Mouse (Mus musculus) cerebellum, adult 9-10 months (tissue): ENCODE results near the gene Dexi.

Experiments
- DNase-seq: peaks from one replicate; pipeline ENCODE4 v3.0.0; 2022

Gene Dexi

GRCm38 (mm10) chr16:10542698-10543365 lies at the start of gene Dexi:
Dexi (minus strand) TSS chr16:10543054.
- peak; percentile 99 for DNase-seq

GRCm38 (mm10) chr16:10586546-10586945 lies 43.7 kb upstream of the Dexi start:
- DNase-seq: peak; percentile 42

GRCm38 (mm10) chr16:10585165-10585564 lies 42.3 kb upstream of the Dexi start:
- no peak for DNase-seq

- DNase-seq: no peak
Observed at GRCm38 (mm10) chr16:10581234-10581898, 38.5 kb upstream of the Dexi start.

DNA sequence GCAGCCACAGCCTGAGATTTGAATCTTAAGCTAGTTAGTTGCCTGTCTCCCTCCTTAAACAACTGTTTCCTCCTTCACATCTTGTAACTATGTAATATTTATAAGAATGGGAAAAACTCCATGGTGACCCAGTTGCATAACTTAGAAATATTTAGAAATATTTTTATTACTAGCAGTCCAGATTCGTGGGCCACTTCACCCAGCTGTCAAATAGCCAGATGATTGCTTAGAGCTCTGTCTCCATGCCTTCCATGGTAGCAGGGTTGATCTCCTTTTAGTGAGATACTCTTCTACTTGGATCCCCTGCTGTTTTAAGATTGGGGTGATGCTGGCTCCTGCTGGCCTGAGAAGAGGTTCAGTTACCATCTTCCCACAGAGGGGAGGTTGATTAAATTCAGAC lies 35.5 kb upstream of the Dexi start:
- DNase-seq: no peak

DNA sequence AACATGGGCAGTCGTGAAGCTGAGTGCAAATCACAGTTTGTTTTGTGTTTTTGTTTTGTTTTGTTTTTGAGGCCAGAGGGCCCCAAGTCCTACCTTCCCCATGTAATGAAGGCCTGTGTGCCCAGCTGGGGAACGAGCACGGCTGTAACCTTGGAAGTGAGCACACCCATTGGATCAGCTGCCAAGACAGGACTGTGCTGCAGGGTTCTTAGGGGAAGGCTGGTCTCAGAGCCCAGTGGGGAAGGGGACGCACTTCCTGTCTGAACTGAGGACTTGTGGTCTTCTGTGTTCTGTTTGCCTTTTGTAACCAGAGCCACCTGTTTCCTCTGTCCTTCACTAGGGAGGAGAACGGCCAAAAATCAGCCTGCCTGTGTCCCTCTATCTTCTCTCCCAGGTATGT lies 34.7 kb upstream of the Dexi start:
- no peak for DNase-seq

- no peak for DNase-seq
Observed at GRCm38 (mm10) chr16:10575915-10576314, 33.1 kb upstream of the Dexi start.

- no peak for DNase-seq
Observed at GRCm38 (mm10) chr16:10574936-10575335, 32.1 kb upstream of the Dexi start.

GRCm38 (mm10) chr16:10571820-10572219 lies 29.0 kb upstream of the Dexi start:
- no peak for DNase-seq

- peak; percentile 74 for DNase-seq
Observed at GRCm38 (mm10) chr16:10570708-10571107, 27.9 kb upstream of the Dexi start.

DNA sequence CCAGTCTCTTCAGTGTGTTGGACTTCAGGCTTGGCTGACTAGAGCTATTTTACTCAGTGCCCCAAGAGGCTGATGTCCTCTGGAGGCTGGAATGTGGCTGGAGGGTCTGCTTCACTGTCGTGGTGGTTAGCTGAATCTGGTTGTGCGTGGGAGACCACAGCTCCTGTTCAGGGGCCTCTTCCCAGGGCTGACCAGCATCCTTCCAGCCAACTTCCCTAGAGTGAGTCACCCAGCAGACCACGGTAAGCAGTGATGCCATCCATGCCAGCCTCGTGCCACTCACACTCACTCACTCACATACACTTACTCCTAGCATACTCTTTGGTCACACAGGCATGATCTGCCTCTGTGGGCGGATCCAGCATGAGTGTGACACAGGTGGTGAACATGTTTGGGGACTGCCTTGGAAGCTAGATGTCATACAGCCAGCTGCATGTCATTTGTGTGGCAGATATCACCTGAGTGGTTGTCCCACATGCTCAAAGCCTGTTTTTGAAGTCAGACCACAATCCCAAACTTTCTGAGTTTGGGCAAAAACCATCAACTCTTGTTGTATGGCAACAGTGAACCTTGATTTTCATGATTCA lies 27.0 kb upstream of the Dexi start:
- no peak for DNase-seq

DNA sequence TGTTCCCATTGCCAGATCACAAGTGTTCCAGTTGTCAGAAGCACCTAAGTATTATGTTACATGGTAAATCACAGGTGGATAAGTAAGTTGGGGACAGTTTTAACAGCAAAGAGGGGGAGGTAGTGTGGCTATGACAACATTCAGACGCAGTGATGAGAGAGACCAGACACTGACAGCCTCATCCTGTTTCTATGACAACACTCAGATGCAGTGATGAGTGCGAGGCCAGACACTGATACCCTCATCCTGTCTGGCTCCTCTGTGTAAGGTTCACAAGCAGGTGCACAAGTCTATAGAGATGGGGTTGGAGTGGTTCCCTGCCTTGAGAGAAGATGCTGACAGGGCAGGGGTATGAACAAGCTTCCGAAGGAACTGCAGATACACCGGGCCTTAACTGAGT lies 24.3 kb upstream of the Dexi start:
- DNase-seq: no peak

- DNase-seq: peak; percentile 84
Observed at GRCm38 (mm10) chr16:10565278-10565885, 22.5 kb upstream of the Dexi start.

GRCm38 (mm10) chr16:10559991-10560390 lies 17.1 kb upstream of the Dexi start:
- no peak for DNase-seq

DNA sequence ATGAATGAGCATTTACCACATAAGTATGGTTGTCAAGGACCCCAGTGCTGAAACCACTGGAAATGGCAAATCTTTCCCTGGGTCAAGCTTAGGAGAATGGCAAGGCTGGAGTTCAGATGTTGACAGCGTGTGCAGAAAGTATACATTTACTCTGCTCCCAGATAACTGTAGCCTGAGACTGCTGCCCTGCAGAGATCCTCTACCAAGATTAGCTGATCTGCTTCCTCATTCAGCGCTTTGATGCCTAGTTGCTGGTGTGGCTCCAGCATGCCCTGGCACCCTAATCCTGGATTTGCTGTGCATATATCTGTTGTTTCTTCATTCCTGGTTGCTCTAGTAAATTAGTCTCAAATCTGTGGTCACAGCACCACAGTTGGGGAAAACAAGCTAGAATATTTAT lies 11.0 kb upstream of the Dexi start:
- no peak for DNase-seq

- DNase-seq: no peak
Observed at GRCm38 (mm10) chr16:10551592-10551991, 8.7 kb upstream of the Dexi start.

DNA sequence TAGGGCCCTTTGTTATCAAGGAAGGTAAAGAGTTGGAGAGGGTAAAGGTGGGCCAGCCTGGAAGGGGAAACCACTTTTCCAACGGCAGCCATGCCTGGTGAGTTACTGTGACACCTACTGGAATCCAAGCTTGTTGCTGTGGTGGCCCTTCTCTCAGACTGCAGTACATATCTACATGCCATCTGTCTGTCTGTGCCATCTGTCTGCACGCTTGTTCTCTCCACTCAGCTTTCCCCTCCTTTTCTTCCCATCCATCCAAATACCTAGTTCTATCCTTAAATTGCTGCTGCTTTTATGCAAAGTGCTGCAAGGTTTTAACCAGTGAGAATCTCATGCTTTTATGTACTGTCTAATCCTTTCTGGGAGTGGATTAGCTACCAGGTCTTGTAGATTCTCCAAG lies 6.7 kb upstream of the Dexi start:
- no peak for DNase-seq

DNA sequence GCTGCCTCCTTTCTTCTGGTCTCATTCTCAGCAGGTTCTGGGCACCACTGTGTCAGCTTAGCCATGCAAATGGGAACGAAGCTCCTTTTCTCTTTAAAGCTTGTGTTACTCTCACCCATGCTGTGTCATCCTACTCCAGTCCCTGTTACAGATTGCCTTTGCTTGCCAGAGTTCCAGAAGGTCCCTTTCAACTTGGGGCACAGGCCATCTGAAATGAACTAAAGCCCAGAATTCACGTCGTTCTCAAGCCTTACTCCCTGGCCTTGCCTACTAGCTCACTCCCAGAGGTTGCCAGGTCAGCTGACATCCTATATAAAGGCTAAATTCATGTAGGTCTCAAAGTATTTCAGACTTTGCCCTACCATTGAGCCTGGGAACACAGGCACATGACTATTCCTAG lies 6.1 kb upstream of the Dexi start:
- DNase-seq: peak; percentile 54

DNA sequence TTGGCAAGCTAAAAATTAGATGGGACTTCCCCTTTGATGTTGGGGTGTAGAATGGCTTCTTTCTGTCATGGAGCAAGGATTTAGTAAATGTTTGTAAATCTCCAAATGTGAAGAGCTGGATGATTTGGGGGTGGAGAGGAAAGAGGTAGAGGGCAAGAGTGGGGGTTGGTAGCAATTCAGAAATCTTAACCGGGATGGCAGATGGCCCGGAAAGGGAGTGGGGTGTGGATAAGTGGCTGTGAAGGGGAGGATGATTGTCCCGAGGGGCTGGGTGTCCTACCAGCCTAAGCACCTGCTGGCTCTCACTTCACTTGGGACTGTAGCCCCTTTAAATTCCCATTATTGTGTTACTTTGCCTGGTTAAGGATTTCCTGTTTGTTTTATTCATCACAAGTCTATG lies 4.0 kb upstream of the Dexi start:
- DNase-seq: peak; percentile 62

DNA sequence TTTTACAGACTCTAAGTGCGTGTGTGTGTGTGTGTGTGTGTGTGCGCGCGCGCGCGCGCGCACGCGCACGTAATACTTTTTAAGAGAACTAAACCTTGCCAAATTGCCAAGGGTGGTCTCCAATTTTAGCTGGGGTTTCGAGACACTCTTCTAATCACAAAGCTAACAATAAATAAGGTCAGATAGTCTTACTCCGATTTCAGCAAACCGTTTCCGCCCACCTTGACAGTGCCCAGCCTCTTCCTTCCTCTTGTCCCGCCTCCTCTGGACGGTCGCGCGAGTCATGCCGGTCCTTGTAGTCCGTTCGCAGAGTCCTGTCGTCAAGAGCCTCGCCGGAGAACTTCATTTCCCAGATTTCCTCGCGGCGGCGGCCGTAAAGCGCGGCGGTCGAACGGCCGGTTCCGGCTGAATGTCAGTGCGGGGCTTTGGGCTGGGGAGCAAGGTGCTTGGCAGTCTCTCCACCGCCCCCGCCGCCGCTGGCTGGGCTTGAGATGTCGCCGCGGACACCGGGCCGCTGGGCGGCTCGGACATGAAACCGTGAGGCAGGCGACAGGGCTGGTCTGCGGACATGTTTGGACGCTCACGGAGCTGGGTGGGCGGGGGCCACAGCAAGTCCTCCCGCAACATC lies 2.3 kb upstream of the Dexi start, which contains the start of gene Clec16a:
Clec16a (plus strand) TSS at position 345 of the 628 bp plus-strand sequence.
- peak; percentile 97 for DNase-seq

- peak; percentile 70 for DNase-seq
Observed at GRCm38 (mm10) chr16:10542266-10542665, 588 bp downstream of the Dexi start.

DNA sequence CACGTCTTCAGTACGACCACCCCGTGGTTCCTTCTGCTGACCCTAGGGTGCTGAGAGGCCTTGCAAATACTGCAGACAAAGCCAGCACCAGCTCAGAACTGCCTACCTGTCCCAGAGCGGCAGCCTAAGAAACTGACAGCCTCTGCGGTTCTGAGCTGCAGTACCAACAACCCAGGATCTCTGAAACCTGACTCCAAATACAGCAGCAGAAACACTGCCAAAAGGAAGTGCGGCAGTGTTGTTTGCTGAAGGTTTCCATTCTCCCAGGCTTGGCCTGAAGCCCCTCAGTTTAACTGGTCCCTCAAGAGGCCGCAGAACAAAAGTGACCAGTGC lies 1.3 kb downstream of the Dexi start:
- peak; percentile 70 for DNase-seq

DNA sequence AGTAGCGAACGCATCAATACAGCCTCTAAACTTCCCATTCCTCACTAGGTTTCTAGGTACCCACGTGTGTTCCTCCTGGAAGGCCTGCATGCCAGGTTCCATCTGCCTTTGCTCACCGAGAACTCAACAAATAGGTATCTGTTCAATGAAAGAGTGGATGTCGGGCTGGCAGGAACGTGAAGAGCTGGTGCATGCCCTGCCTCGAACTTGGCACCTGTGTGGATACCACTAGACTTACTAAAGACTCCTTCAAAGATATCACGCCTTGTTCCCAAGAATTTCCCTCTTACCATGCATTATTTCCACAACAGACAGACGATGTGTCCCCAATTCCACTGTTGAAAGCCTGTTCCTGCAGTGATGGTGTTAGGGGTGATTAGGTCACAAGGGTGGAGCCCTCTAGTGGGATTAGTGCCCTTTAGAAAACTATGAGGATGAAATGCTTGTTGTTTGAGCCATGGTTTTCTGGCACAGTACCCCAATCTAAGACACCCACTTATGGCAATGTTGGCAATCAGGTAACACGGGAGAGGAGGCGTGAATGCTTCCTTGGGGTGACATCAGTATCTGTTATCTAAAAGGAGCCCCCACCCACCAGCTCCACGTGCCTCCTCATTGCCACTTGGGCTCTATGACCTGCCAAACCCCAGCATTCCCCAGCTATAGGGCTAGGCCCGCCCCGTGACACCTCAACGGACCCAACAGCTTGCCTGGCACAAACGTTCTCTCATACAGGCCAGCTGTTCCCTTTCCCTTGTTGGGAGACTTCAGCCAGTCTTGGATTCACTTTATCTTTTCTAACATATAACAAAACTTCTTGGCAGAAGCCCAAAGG lies 1.9 kb downstream of the Dexi start:
- peak; percentile 69 for DNase-seq
